Mouse (Mus musculus): ENCODE measurements around the gene Crtc3.

- TF ChIP-seq CTCF (IDR thresholded peaks at IDR 0.05; ENCODE audit: insufficient read depth, low read length) (no peak), POLR2A (IDR thresholded peaks at IDR 0.05; ENCODE audit: borderline replicate concordance, extremely low read depth, low read depth, low read length) (no peak)
These were observed 52.8 kb downstream of the Crtc3 start for GRCm38 (mm10) chr7:80635866-80636265.

Data from lung, adult 2 months (tissue).